Comparison of ENCODE assay signal across 9 mouse cellular contexts in the genomic region with DNA sequence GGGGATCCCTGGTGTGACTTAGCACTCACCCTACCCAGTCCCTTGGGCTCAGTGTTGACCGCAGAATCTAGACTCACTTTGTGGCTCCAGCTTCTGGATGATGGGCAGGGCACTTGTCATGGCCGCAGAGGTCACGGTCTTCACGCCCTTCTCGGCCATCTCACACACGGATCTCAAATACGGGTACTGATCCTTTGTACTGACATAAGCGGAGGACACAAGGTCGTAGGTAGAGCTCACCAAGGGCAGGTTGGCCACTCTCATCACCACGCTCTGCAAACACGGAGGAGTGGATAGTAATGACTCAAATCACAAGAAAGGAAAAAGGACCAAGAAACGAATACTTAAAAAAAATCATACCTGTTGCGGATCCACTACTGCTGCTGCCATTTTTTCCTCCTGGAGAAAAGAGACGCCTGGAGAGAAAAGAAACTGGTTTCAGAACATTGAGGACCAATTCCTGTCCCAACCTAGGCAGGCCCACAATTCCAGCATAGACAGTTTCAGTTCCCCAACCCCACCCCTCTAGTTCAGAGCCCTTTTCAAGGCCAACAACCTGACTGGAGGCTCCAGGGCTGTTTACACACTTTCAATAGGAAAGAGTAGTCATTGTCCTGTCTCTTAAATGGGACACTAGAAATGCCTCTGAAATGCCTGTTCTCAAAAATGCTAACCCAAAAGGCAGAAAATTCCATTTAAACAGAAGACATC. TPM values are rescaled to one million over a fixed set of nuclear protein-coding genes. Genes with fewer than 3 reads are reported as not detected.
A peak's percentile ranks its signal among the peaks of the same experiment; 100 is the strongest.
DNase-seq lines count a peak whose midpoint lies in the region; ATAC-seq lines count a peak whose summit lies in the region.
"Had no signal": no experiment of that assay in that cellular context is flagged by ENCODE, and none has a peak within 500 bp of the region (broad histone marks: within the 10 kb centered on the region; RNA-seq: fewer than 3 reads in every experiment).

No protein-coding gene starts in this region.

- no peak overlapping the region for H3K9ac ChIP-seq in kidney, embryonic 14.5 days (ENCODE audit: low read depth, low read length)
- no peak overlapping the region for H3K9ac ChIP-seq in embryonic facial prominence, embryonic 15.5 days
- H3K9ac ChIP-seq in limb, embryonic 11.5 days (ENCODE audit: low read length) = no peak overlapping the region
- H3K9ac ChIP-seq in neural tube, embryonic 12.5 days = no peak overlapping the region

- WGBS in kidney, embryonic 14.5 days = 91% methylated on average over 14 of the region's 14 CpGs
- WGBS in embryonic facial prominence, embryonic 15.5 days = 92% methylated on average over 14 of the region's 14 CpGs
- 93% methylated on average over 14 of the region's 14 CpGs for WGBS in limb, embryonic 11.5 days
- 96% methylated on average over 14 of the region's 14 CpGs for WGBS in neural tube, embryonic 12.5 days

- no peak overlapping the region for H3K27ac ChIP-seq in kidney, embryonic 14.5 days (ENCODE audit: low read depth, low read length)
- 0 out of 2 replicates have a peak overlapping the region, but pooled peaks have one; percentile 44 for H3K27ac ChIP-seq in embryonic facial prominence, embryonic 15.5 days (replicated peaks)
- no peak overlapping the region for H3K27ac ChIP-seq in limb, embryonic 11.5 days (replicated peaks; ENCODE audit: low read depth, low read length)
- no peak overlapping the region for H3K27ac ChIP-seq in neural tube, embryonic 12.5 days

- H3K4me1 ChIP-seq in kidney, embryonic 14.5 days (ENCODE audit: control insufficient read depth, insufficient read depth, low read length) = peaks cover 7% of the 10 kb centered on the region; the same call in 1 of the 2 replicates
- H3K4me1 ChIP-seq in embryonic facial prominence, embryonic 15.5 days = peaks cover 18% of the 10 kb centered on the region
- no peaks in the 10 kb centered on the region for H3K4me1 ChIP-seq in limb, embryonic 11.5 days (ENCODE audit: control insufficient read depth, insufficient read depth, low read length)
- H3K4me1 ChIP-seq in neural tube, embryonic 12.5 days = peaks cover 7% of the 10 kb centered on the region; the same call in 1 of the 2 replicates

- no peak for DNase-seq in kidney, adult 11 months
- DNase-seq in limb, embryonic 11.5 days (ENCODE audit: low spot score) = no peak
- DNase-seq in layer of hippocampus, adult 8-10 months (ENCODE audit: low spot score in 2 of 2) = no peak
- no peak for DNase-seq in left cerebral cortex, postnatal 25 days (ENCODE audit: low spot score in 2 of 2)
- DNase-seq: cerebellum, adult 8-10 months had no signal

- no peak for ATAC-seq in kidney, embryonic 14.5 days (ENCODE audit: low FRiP score, low TSS enrichment)
- ATAC-seq in embryonic facial prominence, embryonic 15.5 days (ENCODE audit: insufficient number of reproducible peaks, low FRiP score, low TSS enrichment, low read depth) = no peak
- no peak for ATAC-seq in limb, embryonic 11.5 days (ENCODE audit: insufficient number of reproducible peaks, low FRiP score, low TSS enrichment, low read depth)
- no peak for ATAC-seq in neural tube, embryonic 12.5 days (ENCODE audit: low FRiP score, low read depth)
- no peak for ATAC-seq in activated CD4-positive, CD25-positive, alpha-beta regulatory T cell, adult 4 months

- intact Hi-C loops in left cerebral cortex, postnatal 25 days (cut with DNase I) = no loop called here

- H3K4me2 ChIP-seq in kidney, embryonic 14.5 days (replicated peaks; ENCODE audit: low read depth, low read length) = peak overlapping the region; percentile 60
- peak overlapping the region; percentile 77 for H3K4me2 ChIP-seq in embryonic facial prominence, embryonic 15.5 days (replicated peaks)
- peak overlapping the region; percentile 50 for H3K4me2 ChIP-seq in limb, embryonic 11.5 days (ENCODE audit: low read depth, severe bottlenecking)
- peak overlapping the region; percentile 73 for H3K4me2 ChIP-seq in neural tube, embryonic 12.5 days (replicated peaks)

- no peaks in the 10 kb centered on the region for H3K9me3 ChIP-seq in kidney, embryonic 14.5 days (ENCODE audit: control insufficient read depth, low read length)
- H3K9me3 ChIP-seq in embryonic facial prominence, embryonic 15.5 days (replicated peaks) = no peaks in the 10 kb centered on the region
- no peaks in the 10 kb centered on the region for H3K9me3 ChIP-seq in limb, embryonic 11.5 days (ENCODE audit: control insufficient read depth, low read length)
- H3K9me3 ChIP-seq in neural tube, embryonic 12.5 days = no peaks in the 10 kb centered on the region

- H3K36me3 ChIP-seq in kidney, embryonic 14.5 days (ENCODE audit: control insufficient read depth, insufficient read depth, low read length) = peaks cover 23% of the 10 kb centered on the region; the same call in 1 of the 2 replicates
- H3K36me3 ChIP-seq in embryonic facial prominence, embryonic 15.5 days = peaks cover 19% of the 10 kb centered on the region
- peaks cover 6% of the 10 kb centered on the region; the same call in 1 of the 2 replicates for H3K36me3 ChIP-seq in limb, embryonic 11.5 days (ENCODE audit: control insufficient read depth, insufficient read depth, low read length)
- H3K36me3 ChIP-seq in neural tube, embryonic 12.5 days = peaks cover 8% of the 10 kb centered on the region; the same call in 1 of the 2 replicates

- no peaks in the 10 kb centered on the region for H3K27me3 ChIP-seq in kidney, embryonic 14.5 days (ENCODE audit: control insufficient read depth, insufficient read depth, low read length)
- no peaks in the 10 kb centered on the region for H3K27me3 ChIP-seq in embryonic facial prominence, embryonic 15.5 days
- no peaks in the 10 kb centered on the region for H3K27me3 ChIP-seq in limb, embryonic 11.5 days (ENCODE audit: control insufficient read depth, insufficient read depth, low read length)
- H3K27me3 ChIP-seq in neural tube, embryonic 12.5 days (replicated peaks) = no peaks in the 10 kb centered on the region

- H3K4me3 ChIP-seq in kidney, embryonic 14.5 days (ENCODE audit: low read length) = peak overlapping the region; percentile 70; the same call in 1 of the 2 replicates
- H3K4me3 ChIP-seq in embryonic facial prominence, embryonic 15.5 days (replicated peaks) = peak overlapping the region; percentile 60
- peak overlapping the region; percentile 65 for H3K4me3 ChIP-seq in limb, embryonic 11.5 days (ENCODE audit: low read depth, low read length)
- no peak overlapping the region for H3K4me3 ChIP-seq in neural tube, embryonic 12.5 days

RNA-seq across cellular contexts. Expression of a gene that starts 1.4 kb away (rescaled TPM):
- 50.4 and 56.5 TPM in 2 replicates for polyA plus RNA-seq in kidney, embryonic 14.5 days (2014; fragmentation: Nextera tagmentation; extraction: Ambion mirVana)
- 69.8 and 71.8 TPM in 2 replicates for polyA plus RNA-seq in embryonic facial prominence, embryonic 15.5 days (2015; fragmentation: Nextera tagmentation; extraction: Ambion mirVana)
- 80.0 and 83.8 TPM in 2 replicates for polyA plus RNA-seq in limb, embryonic 11.5 days (2014; fragmentation: Nextera tagmentation; extraction: Ambion mirVana)
- polyA plus RNA-seq in neural tube, embryonic 12.5 days (2016; fragmentation: Nextera tagmentation; extraction: Ambion mirVana) = 58.6 and 69.5 TPM in 2 replicates
- total RNA-seq in layer of hippocampus, adult 8-10 months (2022) = 10 to 100 TPM; 17.4 to 28.7 (median 23.2) TPM
- 10 to 100 TPM; 10.8 to 12.3 TPM for total RNA-seq in left cerebral cortex, postnatal 25 days (2021)
- polyA plus RNA-seq in activated CD4-positive, CD25-positive, alpha-beta regulatory T cell, adult 4 months (2017; shearing (Covaris generic)) = 10 to 100 TPM; 16.2 to 29.6 TPM

RNA-seq across cellular contexts. Expression of a gene that starts 56.6 kb away (rescaled TPM):
- 17.4 and 27.7 TPM in 2 replicates for polyA plus RNA-seq in kidney, embryonic 14.5 days (2014; fragmentation: Nextera tagmentation; extraction: Ambion mirVana)
- polyA plus RNA-seq in embryonic facial prominence, embryonic 15.5 days (2015; fragmentation: Nextera tagmentation; extraction: Ambion mirVana) = 10.4 and 12.4 TPM in 2 replicates
- polyA plus RNA-seq in limb, embryonic 11.5 days (2014; fragmentation: Nextera tagmentation; extraction: Ambion mirVana) = 30.7 and 34.1 TPM in 2 replicates
- polyA plus RNA-seq in neural tube, embryonic 12.5 days (2016; fragmentation: Nextera tagmentation; extraction: Ambion mirVana) = 17.2 and 18.2 TPM in 2 replicates
- 10 to 100 TPM in 2 of 4 experiments, 1 to 10 TPM in 2; 6.9 to 13.7 (median 9.8) TPM for total RNA-seq in layer of hippocampus, adult 8-10 months (2022)
- 1 to 10 TPM; 6.7 to 9.0 TPM for total RNA-seq in left cerebral cortex, postnatal 25 days (2021)
- 10 to 100 TPM; 17.1 to 17.2 TPM for polyA plus RNA-seq in activated CD4-positive, CD25-positive, alpha-beta regulatory T cell, adult 4 months (2017; shearing (Covaris generic))
